ENCODE assay signal across 11 mouse cellular contexts in genomic region chr12:108630741-108631688, GRCm38 (mm10).
DNase-seq lines count a peak whose midpoint lies in the region; ATAC-seq lines count a peak whose summit lies in the region.
"Had no signal": no experiment of that assay in that cellular context is flagged by ENCODE, and none has a peak within 500 bp of the region (broad histone marks: within the 10 kb centered on the region; RNA-seq: fewer than 3 reads in every experiment).

No protein-coding gene starts in this region.

- WGBS in intestine, embryonic 16.5 days: 72% methylated on average over 6 of the region's 6 CpGs

- H3K4me1 ChIP-seq in intestine, embryonic 16.5 days (ENCODE audit: control insufficient read depth, insufficient read depth, low read length): peaks cover 4% of the 10 kb centered on the region; the same call in 1 of the 2 replicates
- H3K4me1 ChIP-seq: embryonic facial prominence, embryonic 10.5 days had no signal

- 0 out of 2 replicates have a peak overlapping the region, but pooled peaks have one; percentile 7 for H3K4me2 ChIP-seq in intestine, embryonic 16.5 days (ENCODE audit: low read depth, low read length)

- H3K9me3 ChIP-seq in intestine, embryonic 16.5 days (ENCODE audit: control insufficient read depth, low read length): no peaks in the 10 kb centered on the region
- H3K9me3 ChIP-seq: embryonic facial prominence, embryonic 10.5 days had no signal

- no peak overlapping the region for H3K9ac ChIP-seq in intestine, embryonic 16.5 days (ENCODE audit: low read depth, low read length)

- peak; percentile 65 for ATAC-seq in intestine, embryonic 16.5 days

- peak; percentile 20 to 38 for DNase-seq in spleen, adult 18-20 months
- DNase-seq in spleen, postnatal 14 days (ENCODE audit: low spot score in 2 of 2): no peak
- DNase-seq in monocyte, adult 2 months (ENCODE audit: low read depth in 1 of 2, low spot score in 2 of 2): peak; percentile 17 to 49
- peak; percentile 64 for DNase-seq in thymus, postnatal 4 days
- DNase-seq in kidney, postnatal 25 days: no peak
- DNase-seq in adrenal gland, adult 18-20 months (ENCODE audit: low spot score in 2 of 2): no peak
- no peak for DNase-seq in right cerebral cortex, adult 18-20 months

- no peaks in the 10 kb centered on the region for H3K27me3 ChIP-seq in intestine, embryonic 16.5 days (replicated peaks; ENCODE audit: control insufficient read depth, insufficient read depth, low read length)

- no peaks in the 10 kb centered on the region; the same call in 1 of the 2 replicates for H3K36me3 ChIP-seq in intestine, embryonic 16.5 days (ENCODE audit: control insufficient read depth, insufficient read depth, low read length)
- H3K36me3 ChIP-seq: G1E had no signal

- no peak overlapping the region for H3K4me3 ChIP-seq in intestine, embryonic 16.5 days (ENCODE audit: low read length)
- H3K4me3 ChIP-seq: embryonic facial prominence, embryonic 10.5 days; layer of hippocampus, adult 2 months had no signal

- peak overlapping the region; percentile 49; the same call in 1 of the 2 replicates for H3K27ac ChIP-seq in intestine, embryonic 16.5 days (ENCODE audit: low read length)
- H3K27ac ChIP-seq: embryonic facial prominence, embryonic 10.5 days; layer of hippocampus, adult 2 months had no signal

Comparison
In these comparisons a context has a peak if more than half of its experiments do, and no peak if none do; other contexts are left out.
1. DNase-seq: peak in spleen, adult 18-20 months (2 of 2), monocyte, adult 2 months (2 of 2) and thymus, postnatal 4 days (single experiment); none in spleen, postnatal 14 days (0 of 2), kidney, postnatal 25 days (0 of 2), adrenal gland, adult 18-20 months (0 of 2) and right cerebral cortex, adult 18-20 months (single experiment).